Mouse (Mus musculus): ENCODE measurements at regions not wholly inside any gene's neighbourhood (a gene's known extent, or its start where the extent isn't known, plus 50 kb on each side); places are given as distances from the start of the nearest gene placed in this dataset.
"Not testable (repeated sequence)": the region's sequence is repeated elsewhere in the genome, so short reads cannot be mapped to it uniquely, and the experiment has no call there.

GRCm38 (mm10) chr14:52792600-52792999 is 297.1 kb upstream of the Olfr1507 start:
- not testable (repeated sequence) for TF ChIP-seq EP300, CTCF (IDR thresholded peaks at IDR 0.05; ENCODE audit: low read depth)

All from heart, postnatal 0 days (tissue).